Mouse (Mus musculus) thymus, postnatal 10 days (tissue): Measurements from ENCODE around the gene Prpf40a.

ENCODE experiments used
- DNase-seq, 2 experiments: peaks; one replicate each; pipeline ENCODE4 v3.0.0; 2021; ENCODE audit warnings: low spot score in 2 of 2

The Prpf40a gene

DNA sequence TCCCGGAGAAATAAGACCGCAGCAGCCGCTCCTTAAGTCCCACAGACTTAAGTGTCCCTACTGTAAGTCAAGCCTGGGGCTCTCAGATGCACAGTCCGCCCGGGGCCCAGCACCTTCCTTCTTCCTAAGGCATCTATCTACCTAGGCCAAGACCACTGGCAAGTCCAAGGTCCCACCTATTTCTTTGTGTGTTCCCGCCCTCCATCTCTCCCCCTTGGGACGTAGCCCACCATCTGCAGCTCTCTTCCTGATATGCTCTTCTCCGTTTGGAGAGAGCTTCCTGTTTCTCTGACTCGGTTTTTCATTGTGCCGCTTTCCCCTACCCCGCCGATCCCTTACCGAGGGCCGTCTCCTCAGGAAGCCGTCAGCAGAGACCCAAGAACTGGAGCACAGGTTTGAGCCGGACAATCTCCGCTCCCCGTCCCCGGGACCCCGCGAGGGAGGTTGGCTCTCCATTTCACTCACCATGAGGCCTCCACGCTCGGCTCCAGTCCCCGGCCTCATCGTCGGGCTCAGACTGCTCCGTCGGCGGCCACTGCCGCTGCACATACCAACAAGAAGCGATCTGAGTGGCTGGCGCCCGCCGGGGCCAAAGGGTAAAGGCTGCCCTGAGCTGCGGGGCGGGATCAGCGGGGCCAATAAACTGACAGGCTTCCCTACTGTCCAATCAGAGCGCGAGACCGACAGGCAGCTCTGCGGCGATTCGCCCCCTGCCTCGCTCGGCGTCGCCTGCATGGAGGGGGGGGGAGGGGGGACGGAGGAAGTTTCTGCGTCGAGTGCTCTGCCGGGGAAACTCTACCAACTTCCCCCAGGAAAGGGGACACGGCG is at the start of gene Prpf40a:
Prpf40a (minus strand) TSS at position 601 of the 828 bp plus-strand sequence.
- DNase-seq: peak; percentile 99 to 100

DNA sequence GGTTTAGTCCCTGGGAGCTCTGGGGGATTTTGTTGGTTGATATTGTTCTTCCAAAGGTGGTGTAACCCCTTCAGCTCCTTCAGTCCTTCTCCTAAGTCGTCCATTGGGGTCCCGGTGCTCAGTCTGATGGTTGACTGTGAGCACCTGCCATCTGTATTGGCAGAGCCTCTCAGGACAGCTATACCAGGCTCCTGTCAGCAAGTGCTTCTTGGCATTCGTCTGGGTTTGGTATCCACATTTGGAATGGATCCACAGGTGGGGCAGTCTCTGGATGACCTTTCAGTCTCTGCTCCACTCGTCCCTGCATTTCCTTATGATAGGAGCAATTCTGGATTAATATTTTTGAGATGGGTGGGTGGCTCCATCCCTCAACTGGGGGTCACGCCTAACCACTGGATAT is 31.2 kb upstream of the Prpf40a start:
- DNase-seq: no peak

DNA sequence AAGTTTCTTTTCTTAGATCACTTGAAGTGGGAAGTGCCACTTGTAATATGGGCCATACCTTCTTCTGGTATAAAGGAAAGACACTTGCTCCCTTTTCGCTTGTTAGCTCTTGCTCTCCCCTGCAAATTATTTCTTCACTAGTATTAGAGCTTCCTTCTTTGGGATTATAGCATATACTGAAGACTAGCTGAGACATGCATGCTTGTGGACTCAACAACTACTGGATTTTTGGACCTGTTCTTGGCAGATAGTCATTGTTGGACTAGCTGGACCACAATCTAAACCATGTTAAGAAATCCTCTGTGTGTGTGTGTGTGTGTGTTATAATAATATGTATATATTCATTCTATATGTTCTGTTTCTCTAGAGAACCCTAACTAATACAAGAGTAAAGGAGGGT is 22.4 kb upstream of the Prpf40a start:
- DNase-seq: no peak

DNA sequence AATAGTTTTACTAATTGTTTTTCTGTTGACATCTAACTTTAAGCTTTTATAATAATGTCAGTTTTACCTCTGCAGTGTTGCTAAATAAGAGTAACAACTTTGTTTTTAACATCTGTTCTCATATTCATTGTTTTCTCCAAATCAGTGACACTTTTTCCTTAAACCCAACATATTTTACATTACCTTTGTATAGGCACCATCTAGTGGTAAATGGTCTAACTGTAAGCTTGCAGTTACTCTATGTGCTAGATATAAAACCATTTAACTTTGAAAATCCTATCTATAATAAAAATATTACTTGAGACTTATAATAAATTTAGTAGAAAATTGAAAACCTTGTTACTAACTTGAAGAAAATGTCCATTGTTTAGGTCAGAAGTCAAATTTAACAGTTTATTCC is 15.7 kb upstream of the Prpf40a start:
- DNase-seq: no peak

DNA sequence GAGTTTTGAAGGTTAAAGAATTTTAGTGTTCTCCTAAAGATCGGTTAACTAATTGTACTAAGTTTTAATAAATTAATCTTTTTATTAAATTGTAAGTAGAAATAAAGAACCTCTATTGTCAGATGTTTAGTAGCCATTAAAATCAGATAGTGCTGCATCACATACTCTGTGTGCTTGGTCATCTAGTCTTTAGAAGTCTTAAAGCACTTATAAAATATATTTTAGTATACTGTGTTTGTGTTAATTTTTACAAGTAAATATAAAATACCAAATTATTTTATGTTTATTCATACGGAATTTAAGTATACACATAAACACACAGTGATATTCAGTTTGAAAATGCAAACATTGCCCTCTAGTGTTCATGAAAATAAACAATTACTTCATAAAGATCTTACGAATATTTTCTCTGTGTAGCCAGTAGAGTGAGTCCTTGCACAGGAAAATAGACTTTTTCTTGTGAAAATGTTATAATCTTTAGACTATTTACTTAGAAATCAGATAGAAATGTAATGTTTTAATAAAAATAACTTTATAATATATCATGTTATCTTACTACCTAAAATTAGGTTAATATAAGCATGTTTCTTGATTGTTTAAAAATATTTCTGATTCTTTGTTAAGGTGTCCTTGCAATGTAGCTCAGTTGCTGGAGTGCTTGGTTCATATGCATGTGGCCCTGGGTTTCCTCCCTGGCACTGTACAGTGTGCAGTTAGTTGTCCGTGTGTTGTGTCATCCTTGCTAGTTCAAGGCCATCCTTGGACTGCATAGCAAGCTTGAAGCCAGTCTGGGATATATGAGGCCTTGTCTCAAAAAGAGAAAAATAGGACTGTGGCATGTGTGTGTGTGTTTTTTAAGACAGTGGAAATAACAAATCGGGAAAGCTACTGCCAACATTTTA is 13.5 kb upstream of the Prpf40a start:
- peak in 1 of 2 experiments; percentile 16 for DNase-seq

DNA sequence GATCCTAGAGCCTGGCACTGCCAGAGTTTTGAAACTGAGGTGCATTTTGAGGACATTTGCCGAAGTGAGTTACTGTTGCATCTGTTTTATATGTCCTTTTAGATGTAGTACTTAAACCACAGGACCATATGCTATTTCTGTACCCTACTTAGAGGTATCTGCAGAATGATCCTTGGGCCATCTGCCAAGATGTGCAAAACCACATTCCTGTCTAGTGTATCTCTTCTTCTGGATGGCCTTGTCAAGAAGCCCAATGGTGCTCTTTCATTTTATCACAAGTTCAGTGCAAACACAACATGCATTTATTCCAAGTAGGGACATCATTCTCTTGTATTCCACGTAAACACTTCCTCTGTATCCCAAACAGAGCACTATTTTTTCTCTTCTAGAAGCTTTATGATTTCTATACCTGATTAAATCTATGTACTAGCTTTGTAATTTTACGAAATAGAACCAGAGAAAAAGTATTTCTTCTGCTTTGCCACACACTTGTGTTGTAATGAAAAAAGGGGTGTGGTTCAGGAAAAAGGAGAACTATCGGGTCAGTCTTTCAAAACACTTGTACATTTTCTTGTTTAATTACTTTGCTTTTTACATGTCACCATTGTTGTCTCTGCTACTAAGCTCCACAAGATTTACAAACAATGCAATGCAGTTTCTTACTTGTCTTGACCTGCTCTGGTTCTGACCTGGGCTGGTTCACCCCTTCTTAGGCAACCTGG is 9.2 kb upstream of the Prpf40a start:
- no peak for DNase-seq

DNA sequence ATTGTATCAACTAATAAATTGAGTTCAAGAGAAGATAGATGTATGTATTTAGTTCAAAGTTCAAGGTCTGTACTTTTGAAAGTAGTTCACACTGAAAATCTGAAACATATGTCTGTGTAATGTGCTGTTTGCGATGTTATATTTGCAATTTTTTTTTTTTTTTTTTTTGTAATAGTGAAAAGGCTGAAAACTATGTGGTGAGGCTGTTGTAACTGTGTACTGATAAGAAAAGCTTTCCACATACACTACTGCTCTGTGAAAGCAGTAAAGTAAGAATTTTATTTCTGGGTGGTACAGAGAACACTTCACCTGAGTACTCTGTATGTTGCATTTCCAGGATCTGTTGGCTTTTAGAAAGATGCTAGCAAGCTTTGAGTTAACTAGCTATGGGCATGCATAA is 8.1 kb upstream of the Prpf40a start:
- DNase-seq: no peak

DNA sequence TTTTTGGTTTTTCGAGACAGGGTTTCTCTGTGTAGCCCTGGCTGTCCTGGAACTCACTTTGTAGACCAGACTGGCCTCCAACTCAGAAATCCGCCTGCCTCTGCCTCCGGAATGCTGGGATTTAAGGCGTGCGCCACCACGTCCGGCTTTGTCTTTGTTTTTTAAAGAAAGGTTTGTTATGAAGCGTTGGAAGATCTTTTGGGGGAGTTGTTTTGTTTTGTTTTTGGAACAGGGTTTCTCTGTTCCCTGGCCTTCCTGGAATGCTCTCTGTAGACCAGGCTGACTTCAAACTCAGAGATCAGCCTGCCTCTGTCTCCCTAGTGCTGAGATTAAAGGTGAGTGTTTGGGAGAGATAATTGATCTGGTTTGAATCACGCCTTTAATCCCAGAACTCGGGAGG is 5.3 kb upstream of the Prpf40a start:
- DNase-seq: no peak

DNA sequence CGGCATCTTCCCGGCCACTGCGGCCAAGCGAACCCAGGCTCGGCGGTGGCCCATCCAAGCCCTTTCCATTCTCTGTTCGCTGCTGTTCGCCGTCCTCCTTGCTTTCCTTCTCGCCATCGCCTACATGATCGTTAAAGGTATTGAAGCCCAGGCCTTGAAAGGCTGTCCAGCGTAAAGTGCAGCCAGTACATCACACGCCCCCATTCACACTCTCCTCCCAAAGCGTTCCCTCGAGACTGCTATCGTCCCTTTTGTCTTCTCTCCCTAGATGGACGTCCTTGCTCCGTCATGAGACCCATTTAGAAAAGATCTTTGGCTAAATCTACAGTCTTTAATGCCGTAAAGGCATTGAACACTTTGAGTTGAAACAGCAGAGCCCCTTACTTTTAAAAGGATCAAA is 1.3 kb upstream of the Prpf40a start:
- DNase-seq: no peak

DNA sequence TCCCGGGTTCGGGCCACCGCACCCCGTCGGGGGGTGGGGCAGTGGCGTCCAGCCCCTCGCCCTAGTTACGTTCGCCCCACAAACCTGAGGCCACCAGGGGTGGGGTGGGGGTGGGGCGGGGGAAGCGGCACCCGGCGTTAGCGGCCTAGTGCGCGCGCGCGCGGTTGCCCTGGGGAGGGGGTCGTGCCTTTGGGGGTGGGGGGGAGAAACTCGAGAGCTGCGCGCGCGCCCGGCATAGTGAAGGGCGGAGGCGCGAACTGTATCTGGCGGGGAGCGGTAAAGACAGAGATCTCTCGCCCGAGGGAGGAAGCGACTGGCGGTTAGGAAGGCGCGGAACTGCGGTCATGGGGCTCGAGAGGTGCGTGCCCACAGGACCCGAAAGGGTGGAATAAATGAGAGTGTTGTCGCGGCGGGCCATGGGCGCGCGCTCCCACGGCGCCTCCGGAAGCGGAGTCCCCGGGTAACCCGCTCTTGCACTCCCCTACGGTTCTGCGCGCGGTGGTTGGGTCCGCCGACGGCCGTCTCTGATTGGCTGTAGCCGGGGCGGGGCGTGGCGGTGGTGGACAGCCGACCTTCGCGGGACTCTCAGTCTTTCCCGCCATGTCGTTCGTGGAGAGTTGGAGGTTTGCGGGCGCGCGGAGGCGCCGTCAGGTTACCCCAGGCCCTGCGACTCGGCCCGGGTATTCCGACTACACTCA is 588 bp upstream of the Prpf40a start, which contains the start of gene Arl6ip6:
Arl6ip6 (plus strand) TSS at position 204 of the 698 bp plus-strand sequence.
- peak; percentile 98 for DNase-seq

DNA sequence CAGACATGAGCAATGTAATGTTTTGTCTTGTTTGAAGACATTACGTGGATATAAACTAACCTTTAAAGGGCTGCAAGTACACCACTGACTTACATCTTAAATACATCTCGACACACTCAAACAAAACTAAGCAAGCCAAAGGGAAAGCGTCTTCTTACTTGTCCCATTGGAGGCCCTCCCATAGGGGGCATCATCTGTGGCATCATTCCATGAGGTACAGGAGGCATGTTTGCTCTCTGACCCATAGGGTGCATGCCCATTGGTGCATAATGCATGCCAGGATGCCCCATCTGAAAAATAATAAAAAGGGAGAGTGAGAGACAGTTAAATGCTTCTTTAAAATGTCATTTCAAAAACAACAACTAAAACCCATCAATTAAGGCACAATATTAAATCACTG is 1.3 kb downstream of the Prpf40a start:
- peak in 1 of 2 experiments; percentile 8 for DNase-seq

DNA sequence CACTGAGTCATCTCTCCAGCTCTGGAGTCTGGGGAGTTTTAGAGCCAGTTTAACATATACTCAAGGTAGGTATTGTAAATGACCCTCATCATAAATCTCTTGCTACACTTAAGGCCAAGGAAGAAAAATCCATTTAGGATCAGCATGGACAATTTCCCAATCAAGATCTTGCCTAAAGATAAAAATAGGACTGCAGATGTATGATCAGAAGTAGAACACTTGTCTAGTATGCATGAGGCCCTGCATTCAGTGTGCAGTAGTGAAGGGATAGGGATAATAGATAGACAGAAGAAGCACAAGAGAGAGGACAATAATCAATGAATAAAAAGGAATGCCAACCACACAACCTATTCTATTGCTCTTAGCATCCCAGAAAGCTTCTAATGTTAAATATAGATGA is 11.2 kb downstream of the Prpf40a start:
- DNase-seq: no peak

DNA sequence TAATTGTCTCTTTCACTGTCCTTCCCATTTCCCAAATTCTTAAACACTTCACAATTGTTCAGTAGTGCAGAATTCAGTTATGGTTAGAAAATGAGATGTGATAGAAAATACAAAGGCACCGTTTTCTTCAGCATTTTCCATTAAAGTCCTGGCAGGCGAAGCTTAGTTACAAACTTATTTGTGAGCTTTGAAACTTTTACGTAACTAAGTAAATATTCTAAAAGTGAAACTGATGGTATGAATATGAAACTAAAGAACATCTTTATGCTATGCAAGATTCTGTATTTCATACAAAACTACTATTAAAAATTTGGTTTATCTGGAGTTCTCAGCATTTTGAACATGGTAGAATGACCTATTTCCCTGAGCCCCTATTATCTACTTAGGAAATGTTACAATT is 12.1 kb downstream of the Prpf40a start:
- DNase-seq: no peak

DNA sequence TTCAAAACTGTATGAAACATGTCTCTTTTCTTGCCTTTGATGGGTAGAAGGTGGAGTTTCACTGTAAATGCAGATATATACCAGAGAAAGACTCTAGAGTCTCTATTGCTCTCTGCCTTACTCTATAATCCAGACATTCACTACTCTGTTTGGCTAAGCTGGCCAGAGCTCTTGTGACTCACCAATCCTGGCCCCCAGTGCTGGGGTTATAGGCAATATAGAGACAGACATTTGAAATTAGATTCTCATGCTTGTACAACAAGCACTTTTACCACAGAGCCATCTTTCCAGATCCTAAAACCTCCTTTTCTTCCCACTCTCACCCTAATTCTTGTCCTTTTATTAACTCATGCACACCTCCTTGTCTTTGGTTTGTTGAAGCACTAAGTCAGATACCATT is 17.1 kb downstream of the Prpf40a start:
- no peak for DNase-seq

DNA sequence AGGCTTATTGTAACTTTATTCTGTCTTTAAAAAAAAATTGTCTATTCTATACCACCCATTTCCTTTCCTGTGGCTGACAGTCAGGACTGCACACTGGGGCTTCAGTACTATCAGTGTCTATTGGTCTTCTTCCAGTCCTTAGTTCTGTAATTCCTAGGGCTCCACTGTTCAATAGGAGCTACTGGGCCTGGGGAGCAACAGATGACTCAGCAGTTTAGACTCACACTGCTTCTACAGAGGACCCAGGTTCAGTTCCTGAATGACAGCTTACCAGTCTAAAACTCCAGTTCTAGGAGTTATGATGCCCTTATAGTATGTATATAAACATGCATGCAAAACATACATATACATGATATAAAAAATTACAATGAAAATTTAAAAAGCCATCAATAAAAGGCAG is 44.2 kb downstream of the Prpf40a start:
- DNase-seq: no peak

DNA sequence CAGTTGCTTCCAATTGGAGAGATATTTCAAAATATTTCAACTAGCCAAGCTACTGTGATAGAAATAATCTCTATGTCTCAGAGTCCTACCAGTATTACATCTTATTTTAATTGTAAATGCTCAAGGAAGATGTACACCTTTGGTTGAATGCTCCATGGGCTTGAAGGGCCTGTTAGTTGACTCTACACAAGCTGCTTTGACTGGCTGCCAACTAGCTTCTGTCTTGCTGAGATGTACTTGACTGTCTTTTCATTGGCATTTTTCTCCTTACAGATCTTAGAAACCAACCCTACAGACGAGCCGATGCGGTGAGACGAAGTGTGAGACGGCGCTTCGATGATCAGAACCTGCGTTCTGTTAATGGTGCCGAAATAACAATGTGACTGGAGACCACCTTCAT is 59.5 kb downstream of the Prpf40a start:
- DNase-seq: no peak

DNA sequence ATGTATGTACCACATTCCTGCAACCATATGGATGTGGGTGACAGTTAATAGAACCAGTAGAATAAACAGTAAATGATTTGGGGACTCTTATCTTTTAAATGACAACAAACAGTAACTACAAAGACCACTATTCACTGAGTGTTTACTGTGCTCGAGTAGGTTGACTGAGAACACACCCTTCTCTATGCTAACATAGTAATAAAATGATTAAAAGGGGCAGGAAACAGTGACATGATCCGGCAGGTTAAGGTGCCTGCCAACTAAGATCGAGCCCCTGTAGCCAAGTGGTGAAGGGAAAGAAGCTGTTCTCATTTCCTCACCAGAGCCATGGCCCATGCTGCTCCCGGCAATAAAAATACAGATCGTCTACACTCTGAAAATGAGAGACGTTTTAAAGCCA is 62.0 kb downstream of the Prpf40a start:
- no peak for DNase-seq

DNA sequence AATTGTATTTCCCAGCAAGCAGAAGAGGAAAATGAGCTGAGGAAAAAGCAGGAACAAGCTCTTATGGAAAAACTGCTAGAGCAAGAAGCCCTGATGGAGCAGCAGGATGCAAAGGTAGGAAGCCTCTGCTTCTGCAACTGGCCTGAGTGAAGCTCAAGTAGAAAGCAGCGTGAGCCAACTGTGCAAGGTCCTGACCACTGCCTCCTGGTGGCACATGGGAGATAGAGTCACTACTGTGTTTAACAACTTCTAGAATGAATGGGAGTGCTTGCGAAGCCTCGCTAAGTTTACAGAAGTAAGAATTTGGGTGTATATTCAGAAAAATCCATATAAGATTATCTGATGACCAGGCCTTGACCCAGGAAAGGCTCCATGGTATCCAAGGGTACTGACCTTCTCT is 65.1 kb downstream of the Prpf40a start:
- DNase-seq: no peak

DNA sequence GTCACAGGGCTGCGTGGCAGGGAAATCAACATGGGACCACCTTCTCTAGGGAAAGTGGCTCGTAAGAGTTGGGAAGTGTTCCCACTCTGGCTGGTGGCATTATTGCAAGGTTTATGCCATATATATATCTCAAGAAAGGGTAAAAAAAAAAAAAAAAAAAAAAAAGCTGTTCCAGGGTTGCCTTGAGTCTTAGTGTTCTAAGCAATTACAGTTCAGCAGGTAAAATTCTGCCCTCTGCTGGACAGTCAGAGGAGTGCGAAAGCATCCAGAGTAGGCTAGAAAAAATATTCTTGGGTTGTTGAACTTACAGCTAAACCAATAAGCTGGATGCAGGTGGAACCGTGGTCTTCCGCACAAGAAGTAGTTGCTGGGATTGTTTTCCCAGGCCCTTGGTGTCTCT is 69.3 kb downstream of the Prpf40a start:
- peak in 1 of 2 experiments; percentile 51 for DNase-seq

DNA sequence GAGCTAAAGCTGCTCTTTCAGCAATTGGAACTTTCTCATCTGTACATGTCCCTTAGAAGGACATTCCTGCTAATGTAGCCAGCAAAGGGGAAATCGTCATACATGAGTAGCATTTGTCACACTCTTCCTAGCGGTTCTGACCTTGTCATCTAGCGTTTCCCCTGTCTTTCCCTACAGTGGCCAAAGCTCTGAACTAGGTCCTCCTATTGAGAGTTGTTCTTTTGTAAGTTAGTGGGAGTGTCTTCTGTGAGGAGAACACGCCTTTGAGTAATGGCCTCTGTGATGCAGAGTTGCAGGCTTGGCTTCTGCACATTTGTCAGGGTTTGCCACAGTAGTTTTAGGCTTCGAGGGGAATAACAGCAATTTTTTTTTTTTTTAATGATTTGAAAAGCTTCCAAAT is 82.5 kb downstream of the Prpf40a start:
- no peak for DNase-seq

DNA sequence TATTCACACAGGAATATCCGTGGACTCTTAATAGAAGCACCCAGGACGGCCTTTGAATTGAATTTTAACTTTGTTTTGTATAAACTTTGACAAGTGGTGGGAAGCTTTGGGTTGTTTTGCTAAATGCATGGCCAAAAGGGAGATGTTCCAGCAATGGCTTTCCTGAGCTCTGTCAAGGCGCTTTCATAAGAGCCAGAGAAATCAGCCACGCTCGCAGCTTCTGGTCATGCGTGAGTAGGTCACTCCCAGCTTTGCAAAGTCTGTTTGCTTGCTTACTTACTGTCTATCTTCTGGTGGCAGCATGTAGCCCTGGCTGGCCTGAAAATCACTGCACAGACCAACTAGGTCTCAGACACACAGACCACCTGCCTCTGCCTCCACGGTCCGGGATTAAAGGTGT is 84.6 kb downstream of the Prpf40a start:
- no peak for DNase-seq

DNA sequence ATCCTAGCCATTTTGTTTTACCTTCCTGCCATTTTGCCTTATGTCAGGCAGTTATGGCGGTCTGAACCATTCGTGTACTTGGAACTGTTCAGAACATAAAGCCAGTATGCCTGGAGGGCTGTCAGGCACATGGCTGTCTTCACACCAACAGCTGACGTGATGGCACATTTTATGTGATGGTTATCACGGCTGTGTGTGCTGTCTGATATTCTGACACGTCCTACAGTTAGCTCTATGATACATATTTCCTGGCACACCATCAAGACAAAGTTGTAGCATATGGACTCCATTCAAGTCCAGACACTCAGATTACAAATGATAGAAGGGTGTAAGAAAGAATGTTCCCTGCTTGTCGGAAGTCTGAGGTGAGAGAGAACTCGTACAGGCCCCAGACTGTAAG is 85.0 kb downstream of the Prpf40a start:
- no peak for DNase-seq
